Mouse (Mus musculus): ENCODE data around the gene Sstr3.

Gene Sstr3

DNA sequence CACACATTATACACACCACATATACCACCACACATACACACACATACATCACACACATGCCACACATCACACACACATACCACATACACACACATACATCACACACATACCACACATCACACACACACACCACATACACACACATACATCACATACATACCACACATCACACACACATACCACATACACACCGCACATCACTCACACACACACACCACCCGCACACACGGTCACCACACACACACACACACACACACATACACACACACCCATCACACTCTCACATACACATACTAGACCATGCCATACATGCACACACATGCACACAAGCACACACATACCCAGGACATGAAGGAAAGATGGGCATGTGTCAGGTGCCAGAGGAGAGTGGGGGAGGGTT lies 18.9 kb upstream of the Sstr3 start:
- in situ Hi-C loops (cut with MboI, MseI), result no loop called here

DNA sequence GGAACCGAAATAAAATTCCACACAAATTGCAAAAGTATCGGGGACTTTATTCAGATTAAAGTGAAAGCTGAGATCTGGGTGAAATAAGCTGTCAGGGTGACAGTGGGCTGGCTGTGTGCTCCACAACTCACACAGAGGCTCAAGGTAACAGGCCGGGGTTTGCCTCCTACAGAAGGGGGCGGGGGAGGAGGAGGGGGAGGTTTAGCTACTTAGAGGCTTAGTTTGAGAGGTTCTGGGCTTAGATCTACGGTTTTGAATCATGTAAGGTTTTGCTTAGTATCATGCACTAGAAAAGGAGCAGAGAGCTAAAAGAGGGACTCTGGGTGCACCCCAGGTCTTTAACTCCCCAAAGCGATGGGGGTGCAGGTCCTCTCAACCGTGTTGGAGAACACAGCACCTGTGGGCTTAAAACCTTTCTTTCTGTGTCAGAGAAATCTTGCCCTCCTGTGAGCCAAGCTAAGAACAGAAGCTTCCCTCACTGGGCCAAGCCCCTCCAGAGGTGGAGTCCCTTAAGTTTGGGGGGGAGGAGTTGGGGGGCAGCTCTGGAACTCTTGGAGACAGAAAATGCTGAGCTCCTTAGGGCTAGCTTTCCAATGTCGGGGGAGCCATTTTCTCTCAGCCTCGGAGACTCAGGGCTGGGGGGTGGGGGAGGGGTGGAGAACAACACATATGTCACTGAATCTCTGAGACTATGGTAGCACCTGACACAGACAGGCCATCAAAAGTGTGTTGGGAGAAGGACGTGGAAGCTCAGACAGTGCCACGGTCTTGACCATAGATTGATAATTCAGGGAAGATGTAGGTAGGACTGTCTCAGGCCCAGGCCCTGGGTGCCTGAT lies 14.9 kb upstream of the Sstr3 start:
- in situ Hi-C loops (cut with MboI, MseI), result no loop called here

DNA sequence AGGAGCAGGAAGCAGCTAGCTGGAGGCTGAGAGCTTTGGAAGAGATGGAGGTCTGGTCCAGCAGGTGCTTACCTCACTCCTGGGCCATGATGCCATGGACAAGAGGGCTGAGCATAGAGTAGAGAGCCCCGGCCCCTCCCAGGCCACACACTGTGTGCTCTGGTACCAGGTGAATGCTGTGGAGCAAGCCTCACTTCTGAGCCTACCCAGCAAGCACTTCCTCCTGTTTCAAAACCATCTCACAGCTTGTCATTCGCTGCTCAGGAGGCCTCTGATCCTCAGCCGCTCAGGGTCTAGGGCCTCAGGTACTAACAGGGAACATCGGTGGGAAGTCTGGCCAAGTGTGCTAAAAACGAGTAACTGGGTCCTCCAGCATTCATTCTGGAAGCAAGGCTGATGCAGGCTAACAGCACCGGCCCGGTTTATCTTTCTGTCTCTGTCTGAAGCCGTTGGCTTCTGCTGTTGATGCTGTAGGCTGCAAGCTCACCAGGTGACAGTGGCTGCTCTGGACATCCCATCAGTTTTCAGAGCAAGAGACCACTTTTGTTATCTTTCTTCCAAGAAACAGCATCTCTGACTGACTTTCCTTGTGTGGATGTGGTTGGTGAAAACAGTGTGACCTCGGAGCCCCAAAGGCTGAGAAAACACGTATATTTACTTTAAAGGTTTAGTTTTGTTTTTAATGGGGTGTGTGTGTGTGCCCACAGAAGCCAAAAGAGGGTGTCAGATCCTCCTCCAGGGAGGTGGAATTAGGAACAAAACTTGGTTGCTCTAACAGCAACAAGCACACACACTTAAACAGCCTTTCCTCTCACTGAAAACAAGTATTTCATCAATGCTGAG lies 13.4 kb upstream of the Sstr3 start:
- in situ Hi-C loops (cut with MboI, MseI), result no loop called here

DNA sequence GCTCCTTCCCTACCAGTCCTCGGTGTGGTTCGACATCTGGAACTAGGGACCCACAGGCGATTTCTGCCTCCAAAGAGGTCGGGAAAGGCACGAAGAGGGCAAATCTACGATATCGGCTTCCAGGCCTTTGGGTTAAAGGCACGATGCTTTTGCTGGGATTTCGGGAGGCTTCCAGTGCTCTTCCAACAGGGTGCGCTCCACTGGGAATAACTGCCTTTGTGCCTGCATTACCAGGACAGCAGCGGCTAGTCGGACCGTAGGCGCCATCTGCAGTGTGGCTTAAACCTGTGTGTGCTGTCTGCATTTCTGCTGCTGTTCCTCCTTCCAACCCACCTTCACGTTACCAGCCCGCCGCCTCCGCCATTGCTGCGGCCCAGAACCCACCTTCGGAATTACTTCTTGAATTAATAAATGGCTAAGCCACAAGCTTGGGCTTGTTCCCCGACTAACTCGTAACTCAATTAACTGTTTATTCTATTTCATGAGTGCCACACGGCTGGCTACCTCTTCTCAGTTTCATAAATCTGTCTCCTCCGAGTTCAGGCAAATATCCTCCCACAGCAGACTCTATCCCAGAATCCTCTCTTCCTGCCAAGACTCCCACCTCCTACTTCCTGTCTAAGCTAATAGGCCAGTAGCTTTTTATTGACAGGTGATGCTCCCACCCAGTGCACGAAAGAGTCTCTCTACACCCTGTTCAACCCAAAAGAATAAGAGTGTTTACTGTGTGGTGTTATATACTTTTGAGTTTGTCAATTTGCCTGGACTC lies 10.2 kb upstream of the Sstr3 start:
- in situ Hi-C loops (cut with MboI, MseI), result no loop called here

DNA sequence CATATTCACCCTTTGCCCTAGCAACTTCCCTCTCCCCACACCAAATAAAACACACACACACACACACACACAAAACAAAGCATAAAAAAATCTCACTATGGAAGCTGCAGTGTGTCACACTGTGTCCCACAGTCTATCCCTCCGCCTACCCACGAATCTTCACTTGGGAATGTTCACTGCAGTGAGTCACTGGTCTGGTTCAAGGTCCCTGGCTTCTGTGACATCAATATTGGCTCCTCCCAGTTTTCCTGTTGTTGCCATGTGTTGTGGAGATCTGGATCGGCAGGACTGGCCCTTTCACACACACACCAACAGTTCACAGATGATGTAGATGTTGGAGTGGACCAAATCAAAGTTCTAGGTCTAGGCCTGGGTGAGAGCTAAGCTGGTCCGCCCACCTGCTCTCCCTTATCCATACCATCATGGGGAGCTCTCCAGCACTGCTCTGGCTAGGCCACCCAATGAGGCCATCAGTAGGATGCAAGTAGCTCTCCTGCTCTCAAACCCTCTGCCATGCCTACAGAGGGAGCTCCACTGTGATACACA lies 4.8 kb upstream of the Sstr3 start:
- in situ Hi-C loops (cut with MboI, MseI), result loop anchor here (10.0 to 25.0 kb wide), 3 partner anchors 194 to 562 kb away; no protein-coding TSS in a partner anchor

DNA sequence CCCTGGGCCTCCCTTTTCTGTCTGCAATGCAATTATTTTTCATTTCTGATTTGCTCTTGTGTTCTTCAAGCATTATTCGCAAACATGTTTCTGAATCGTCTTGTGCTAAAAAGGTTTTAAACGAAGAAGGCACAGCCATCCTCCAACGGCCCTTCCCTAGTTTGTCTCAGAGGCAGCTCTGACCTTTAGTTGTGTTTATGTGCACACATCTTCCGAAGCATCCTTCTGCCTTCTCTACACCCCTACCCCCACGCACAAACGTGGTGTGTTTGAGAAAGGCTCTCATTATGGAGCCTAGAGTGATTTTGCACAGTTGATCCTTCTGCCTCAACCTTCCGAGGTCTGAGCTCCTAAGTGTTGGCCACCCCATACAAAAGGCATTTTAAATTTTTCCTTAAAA lies 4.2 kb upstream of the Sstr3 start:
- in situ Hi-C loops (cut with MboI, MseI), result loop anchor here (10.0 to 25.0 kb wide), 3 partner anchors 194 to 561 kb away; no protein-coding TSS in a partner anchor

DNA sequence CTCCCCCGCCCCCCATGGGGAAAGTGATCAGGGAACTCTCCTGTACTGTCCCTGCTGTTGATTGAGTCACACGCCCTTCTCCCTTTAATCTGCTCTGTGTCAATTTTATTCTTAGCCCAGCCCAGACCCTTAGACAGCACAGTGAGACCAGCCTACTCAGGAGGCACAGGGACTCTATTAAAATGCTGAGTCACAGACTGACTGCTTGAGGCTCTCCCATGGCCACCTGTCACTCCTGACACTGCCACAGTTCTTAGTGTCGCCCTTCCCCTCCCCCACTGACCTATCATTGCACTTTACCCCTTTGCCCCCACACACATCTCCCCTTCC lies 3.8 kb upstream of the Sstr3 start:
- in situ Hi-C loops (cut with MboI, MseI), result loop anchor here (10.0 to 25.0 kb wide), 3 partner anchors 194 to 561 kb away; no protein-coding TSS in a partner anchor

DNA sequence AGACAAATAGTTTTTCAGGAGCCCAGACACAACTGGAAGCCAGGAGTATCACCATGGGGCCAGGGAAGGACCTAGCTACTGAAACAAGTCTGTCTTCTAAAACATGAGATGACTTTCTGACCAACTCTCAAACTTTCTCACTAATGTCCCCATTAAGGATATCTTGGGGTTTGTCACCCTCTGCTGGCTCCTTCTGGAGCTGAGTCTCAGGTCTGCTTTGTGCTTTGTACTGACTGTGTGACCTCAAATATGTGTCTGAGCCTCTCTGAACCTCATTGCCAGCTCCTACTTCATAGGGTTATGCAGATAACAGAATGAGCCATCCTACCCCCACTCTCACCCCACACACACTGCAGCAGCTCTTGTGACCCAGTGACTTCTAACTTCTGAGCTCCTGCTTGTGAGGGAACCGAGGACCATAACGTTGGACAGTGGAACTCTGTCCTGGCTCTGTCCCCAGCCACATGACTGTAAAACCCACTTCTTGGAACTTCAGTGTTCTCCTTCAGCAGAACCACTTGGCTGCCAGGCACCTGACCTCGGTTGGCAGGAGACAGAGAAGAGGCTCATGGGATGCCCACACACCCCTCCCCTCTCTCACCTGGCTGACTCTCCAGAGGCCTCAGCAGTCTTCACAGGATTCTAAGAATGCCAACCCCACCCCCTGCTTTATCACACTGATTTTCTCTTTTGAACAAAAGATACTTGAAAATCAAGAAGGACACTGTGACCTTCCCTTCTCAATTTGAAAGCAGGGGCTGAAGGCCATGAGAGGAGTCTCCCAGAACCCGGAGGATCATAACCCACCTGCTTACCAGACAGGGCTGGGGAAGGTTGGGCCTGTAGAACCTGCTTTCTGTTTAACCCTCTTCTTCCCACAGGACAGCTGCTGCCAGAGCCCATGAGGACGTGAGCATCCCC lies 3.2 kb upstream of the Sstr3 start:
- in situ Hi-C loops (cut with MboI, MseI), result loop anchor here (10.0 to 25.0 kb wide), 3 partner anchors 193 to 560 kb away; no protein-coding TSS in a partner anchor

DNA sequence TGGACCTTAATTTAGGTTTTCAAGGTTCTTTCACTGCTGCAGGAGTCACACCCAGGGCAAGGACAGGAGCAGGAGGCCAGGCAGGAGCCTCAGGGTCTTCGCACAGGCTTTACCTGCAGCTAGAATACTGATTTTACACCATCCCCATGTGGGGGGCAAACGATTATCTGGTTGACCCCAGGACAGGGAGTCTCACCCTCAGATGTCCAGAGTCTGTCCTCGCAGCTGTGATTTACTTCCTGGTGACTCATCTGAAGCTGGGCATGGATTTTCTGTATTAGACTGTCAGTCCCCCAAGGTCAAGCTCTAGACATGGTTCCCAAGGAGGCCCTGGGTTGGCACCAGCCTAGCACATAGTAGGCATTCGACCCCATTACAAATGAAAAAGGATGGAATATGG lies 1.6 kb upstream of the Sstr3 start:
- in situ Hi-C loops (cut with MboI, MseI), result loop anchor here (10.0 to 25.0 kb wide), 3 partner anchors 191 to 559 kb away; no protein-coding TSS in a partner anchor

DNA sequence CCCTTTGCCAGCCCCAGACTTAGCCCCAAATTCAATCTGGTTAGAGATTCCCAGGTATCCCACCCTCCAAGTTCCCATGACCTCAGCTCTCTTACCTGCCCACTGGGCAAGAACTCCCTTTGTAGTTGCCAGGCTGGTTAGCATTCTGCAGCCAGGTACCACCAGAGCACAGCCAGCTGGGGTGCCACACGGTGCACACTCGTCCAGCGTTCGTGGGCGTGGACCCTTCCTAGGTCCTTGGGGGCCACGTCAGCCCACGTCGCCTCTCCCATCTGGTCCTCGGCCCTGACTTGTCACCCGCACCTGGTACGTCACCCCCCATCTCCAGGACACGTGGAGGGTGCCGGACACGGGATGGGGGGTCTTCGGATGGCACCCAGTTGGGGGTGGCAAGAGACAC lies 444 bp downstream of the Sstr3 start:
- in situ Hi-C loops (cut with MboI, MseI), result loop anchor here (10.0 to 25.0 kb wide), 3 partner anchors 189 to 557 kb away; no protein-coding TSS in a partner anchor

DNA sequence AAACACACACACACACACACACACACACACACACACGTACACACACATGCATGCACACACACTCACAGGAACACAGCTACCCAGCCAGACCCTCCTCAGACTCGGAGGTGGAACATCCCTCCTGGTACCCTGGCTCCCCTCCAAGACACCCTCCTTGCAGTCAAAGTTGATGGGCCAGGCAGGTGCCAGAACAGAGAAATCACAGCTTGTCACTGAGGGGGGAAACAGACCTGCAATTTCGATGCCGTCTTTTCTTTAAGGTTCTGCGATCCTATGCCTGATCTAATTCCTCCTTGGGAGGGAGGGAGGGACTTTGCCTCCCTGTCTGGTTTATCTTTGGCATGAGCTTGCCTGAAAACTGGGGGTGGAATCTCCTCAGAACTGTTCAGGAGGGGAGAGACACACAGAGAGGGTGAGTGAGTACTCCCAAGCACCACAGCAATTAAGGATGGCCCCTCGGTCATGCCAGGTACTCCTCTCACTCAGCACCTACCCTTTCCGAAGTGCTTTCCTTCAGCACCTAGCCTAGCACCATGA lies 1.6 kb downstream of the Sstr3 start:
- in situ Hi-C loops (cut with MboI, MseI), result loop anchor here (10.0 to 25.0 kb wide), 3 partner anchors 188 to 556 kb away; no protein-coding TSS in a partner anchor

DNA sequence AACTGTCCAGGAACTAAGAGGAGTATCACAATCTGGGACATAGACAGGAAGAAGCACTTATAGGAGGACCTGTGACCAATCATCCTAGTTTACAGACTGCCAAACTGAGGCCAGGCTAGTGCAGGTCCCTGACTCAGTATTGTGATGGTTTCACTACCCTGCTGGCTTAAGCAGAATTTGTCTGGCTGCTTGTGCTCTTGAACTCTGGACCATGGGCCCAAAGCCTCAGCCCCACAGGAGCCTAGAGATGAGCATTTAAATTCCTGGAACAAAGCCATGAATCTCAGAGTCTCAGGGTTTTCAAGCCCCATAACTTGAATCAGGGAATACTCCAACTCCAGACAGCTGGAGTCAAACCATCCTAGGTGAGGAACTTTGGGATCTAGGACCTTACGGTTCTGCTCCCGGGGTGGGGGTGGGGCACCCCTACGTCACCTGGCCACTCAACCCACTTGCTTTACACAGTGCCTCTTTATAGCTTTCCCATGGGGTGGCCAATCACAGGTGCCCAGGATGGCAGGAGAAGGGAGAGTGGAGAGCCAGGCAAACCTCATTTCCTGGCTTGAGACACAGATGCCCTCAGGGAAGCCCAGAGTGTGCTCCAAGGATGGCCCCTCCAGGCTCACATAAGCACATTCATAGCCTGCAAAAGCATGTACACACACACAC lies 2.3 kb downstream of the Sstr3 start:
- in situ Hi-C loops (cut with MboI, MseI), result loop anchor here (10.0 to 25.0 kb wide), 3 partner anchors 187 to 555 kb away; no protein-coding TSS in a partner anchor

DNA sequence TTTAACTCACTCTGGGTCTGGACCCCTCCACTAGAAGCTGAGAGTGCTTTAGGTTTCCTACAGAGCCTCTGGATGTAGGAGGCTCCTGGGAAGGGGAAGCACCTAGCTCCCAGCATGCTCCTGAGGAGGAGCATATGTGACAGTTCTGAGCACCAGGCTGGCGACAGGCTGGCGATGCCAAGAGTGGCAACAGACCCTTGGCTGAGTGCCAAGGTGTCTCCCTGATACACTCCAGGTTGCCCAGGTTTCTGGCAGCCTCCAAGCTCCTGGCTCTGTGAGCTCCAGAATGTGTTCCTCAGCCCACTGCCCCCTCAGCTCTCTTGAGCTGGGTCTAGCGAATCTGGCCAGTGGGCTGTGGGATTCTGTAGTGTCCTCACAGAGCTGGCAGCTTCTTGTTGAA lies 2.9 kb downstream of the Sstr3 start:
- in situ Hi-C loops (cut with MboI, MseI), result loop anchor here (10.0 to 25.0 kb wide), 3 partner anchors 187 to 554 kb away; no protein-coding TSS in a partner anchor

DNA sequence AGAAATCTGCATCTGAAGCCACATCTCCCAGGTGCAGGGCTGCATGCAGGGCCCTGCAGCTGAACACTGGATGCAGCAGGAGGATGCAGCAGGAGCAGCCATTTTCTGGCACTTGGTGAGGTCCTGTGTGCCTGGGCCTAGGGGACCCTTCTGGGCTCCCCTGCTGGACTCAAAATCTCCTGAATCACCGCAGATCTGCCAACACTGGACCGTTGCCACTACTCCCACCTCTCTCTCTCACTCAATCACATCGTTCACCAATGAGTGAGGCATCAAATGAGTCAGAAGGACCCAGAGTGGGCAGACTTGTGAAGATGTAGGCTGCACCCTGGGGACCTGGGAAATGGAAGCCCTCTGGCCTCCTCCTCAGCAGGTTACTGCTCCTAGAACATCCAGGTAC lies 3.4 kb downstream of the Sstr3 start:
- in situ Hi-C loops (cut with MboI, MseI), result loop anchor here (10.0 to 25.0 kb wide), 3 partner anchors 186 to 554 kb away; no protein-coding TSS in a partner anchor

DNA sequence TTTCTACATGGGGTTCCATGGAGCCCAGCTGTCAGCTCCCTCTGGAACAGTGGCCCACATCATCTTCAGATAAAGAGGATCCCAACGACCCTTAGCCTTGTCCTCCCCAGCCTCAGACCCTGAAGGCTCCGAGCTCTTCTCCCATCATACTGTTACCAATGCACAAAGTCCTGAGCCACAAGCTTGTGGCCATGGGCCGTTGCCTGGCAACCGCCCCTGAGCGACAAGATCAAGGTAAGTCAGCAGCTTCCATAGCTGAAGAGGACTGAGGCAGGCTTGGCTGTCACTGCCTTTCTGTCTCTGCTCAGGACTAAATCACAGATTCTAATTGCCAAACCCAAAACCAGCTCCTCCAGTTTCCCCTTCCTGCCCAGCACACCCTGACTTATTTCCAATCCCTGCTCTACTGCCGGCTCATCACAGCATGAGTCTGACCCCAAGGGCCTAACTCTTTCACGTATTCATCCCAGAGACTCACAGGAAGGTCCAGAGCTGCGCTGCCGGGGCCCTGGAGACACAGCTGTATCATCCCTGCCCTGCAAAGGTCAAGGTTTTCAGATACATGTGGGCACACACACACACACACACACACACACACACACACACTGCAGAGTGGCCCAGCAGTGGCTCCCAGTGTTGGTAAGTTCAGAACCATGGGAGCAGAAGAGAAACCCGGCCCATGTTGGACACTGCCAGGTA lies 8.6 kb downstream of the Sstr3 start:
- in situ Hi-C loops (cut with MboI, MseI), result loop anchor here (5.0 to 25.0 kb wide), 4 partner anchors 89 to 549 kb away; no protein-coding TSS in a partner anchor

DNA sequence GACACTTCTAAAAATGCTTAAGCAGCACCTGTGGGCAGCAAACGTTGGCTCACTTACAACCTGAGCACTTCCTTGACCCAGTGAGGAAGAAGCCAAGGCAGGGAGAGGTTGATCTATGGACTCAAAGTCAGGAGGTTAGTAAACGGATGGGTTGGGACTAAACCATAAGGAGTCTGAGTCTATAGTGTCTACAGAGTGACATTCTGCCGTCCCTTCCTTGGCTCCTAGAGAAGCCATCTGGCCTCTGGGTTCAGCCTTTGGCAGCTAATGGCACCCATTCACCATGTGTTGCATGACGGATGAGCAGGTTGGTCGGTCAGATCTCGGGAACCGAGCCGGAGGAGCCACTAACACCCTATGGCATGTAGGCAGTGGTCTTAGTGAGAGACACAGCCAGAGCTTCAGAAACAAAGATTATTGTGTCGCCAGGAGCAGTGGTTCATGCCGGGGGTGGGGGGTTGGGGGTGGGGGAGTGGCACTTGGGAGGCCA lies 11.1 kb downstream of the Sstr3 start:
- in situ Hi-C loops (cut with MboI, MseI), result loop anchor here in 1 of 2 experiments (25.0 kb wide), 1 partner anchor 546 kb away; no protein-coding TSS in a partner anchor

DNA sequence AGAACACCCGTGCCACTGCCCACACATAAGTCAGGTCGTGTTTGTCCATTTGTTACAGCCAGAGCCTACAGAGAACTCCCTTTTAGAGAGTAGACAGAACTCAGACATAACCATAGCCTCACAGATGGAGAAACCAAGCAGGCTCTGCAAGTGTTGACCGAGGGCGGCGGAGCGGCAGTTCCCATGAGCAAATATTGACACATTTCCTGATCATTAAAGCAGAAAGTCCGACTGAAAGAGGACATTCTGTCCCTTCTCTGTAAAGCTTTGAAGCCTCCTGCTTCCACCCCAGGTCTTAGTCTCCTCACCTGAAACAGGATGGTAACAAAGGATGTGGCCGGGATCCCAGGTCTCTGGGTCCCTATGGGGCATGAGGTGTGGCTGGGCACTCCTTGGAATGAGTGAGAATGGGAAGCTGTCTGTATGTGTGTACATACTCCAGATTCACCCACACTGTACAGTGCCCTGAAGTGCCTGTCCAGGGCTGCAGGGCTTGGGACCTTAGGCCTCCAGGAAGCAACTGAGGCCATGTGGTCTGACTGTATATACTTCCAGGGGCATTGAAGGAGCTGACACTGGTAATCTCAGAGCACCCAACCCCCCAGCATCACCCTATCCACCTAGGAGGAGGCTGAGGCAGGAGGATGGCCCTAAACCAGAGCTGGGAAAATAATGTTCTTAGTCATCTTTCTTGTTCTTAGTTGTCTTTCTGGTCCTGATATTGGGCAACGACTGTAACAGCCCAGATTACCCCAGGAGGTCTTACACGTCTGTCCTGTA lies 11.7 kb downstream of the Sstr3 start:
- in situ Hi-C loops (cut with MboI, MseI), result loop anchor here in 1 of 2 experiments (25.0 kb wide), 1 partner anchor 545 kb away; no protein-coding TSS in a partner anchor

Measured in T-helper 17 cell (primary cell).